Mouse (Mus musculus) heart, postnatal 0 days (tissue): ENCODE results near the gene 4833427G06Rik.

Experiments
- CTCF ChIP-seq: IDR thresholded peaks from 2 replicates; pipeline ENCODE4 v1.5.1; 2016; ENCODE audit warnings: antibody characterized with exemption, control low read depth, low read depth
- EP300 ChIP-seq: IDR thresholded peaks from 2 replicates; pipeline ENCODE4 v1.6.1; 2016; ENCODE audit warnings: antibody characterized with exemption, low read depth

GRCm38 (mm10) chr9:51060601-51061000 lies 41.3 kb downstream of the 4833427G06Rik start, which contains the start of gene Btg4:
- no peak for TF ChIP-seq CTCF
- no peak for TF ChIP-seq EP300
